Mouse (Mus musculus) MEL (cell line): ENCODE results near the gene Gtf2e1. TPM values are rescaled to one million over a fixed set of nuclear protein-coding genes. Genes with fewer than 3 reads are reported as not detected.

Experiments
- DNase-seq: peaks from one replicate; pipeline ENCODE4 v3.0.0; 2011; ENCODE audit warnings: low read depth, low spot score
- H3K27ac ChIP-seq: 2 replicates; pipeline ENCODE4 v1.5.1; 2012; ENCODE audit warnings: low read depth, mild to moderate bottlenecking, control low read depth, low read length, moderate library complexity; ENCODE audit not compliant: control insufficient read depth
- H3K27me3 ChIP-seq, 2 experiments: fragments of 150-350 bp in 1 of 2; sonication (generic) in 1 of 2; 2 replicates each; pipeline ENCODE4 v1.6.1; 2012; ENCODE audit warnings: low read length in 2 of 2, mild to moderate bottlenecking in 2 of 2, improper control_type of control experiment in 1 of 2, moderate library complexity in 1 of 2; ENCODE audit not compliant: insufficient read depth in 2 of 2, control insufficient read depth in 1 of 2
- H3K36me3 ChIP-seq, 2 experiments: 2 replicates each; pipeline ENCODE4 v1.6.1; 2012 to 2014; ENCODE audit warnings: low read length in 2 of 2, improper control_type of control experiment in 1 of 2, inconsistent platforms in 1 of 2, mild to moderate bottlenecking in 1 of 2; ENCODE audit not compliant: insufficient read depth in 2 of 2, control insufficient read depth in 1 of 2
- H3K4me1 ChIP-seq, 2 experiments: fragments of 150-350 bp in 1 of 2; sonication (generic) in 1 of 2; 2 replicates each; pipeline ENCODE4 v1.6.1; 2012; ENCODE audit warnings: low read length in 2 of 2, improper control_type of control experiment in 1 of 2, mild to moderate bottlenecking in 1 of 2; ENCODE audit not compliant: insufficient read depth in 2 of 2, control insufficient read depth in 1 of 2
- H3K4me3 ChIP-seq, 2 experiments: fragments of 150-350 bp in 1 of 2; sonication (generic) in 1 of 2; 2 replicates each; pipeline ENCODE4 v1.5.1; 2012; ENCODE audit warnings: low read depth in 2 of 2, low read length in 2 of 2, mild to moderate bottlenecking in 2 of 2, moderate library complexity in 2 of 2, control low read depth in 1 of 2, improper control_type of control experiment in 1 of 2; ENCODE audit not compliant: control insufficient read depth in 1 of 2, insufficient read depth in 1 of 2
- H3K79me2 ChIP-seq: 2 replicates; pipeline ENCODE4 v1.6.1; 2012; ENCODE audit warnings: mild to moderate bottlenecking, low read length, moderate library complexity; ENCODE audit not compliant: control insufficient read depth, poor library complexity, insufficient read depth
- H3K9ac ChIP-seq: 2 replicates; pipeline ENCODE4 v1.6.1; 2012; ENCODE audit warnings: low read depth, mild to moderate bottlenecking, control low read depth, low read length, moderate library complexity; ENCODE audit not compliant: control insufficient read depth, poor library complexity, severe bottlenecking
- H3K9me3 ChIP-seq: fragments of 150-350 bp; sonication (generic); replicated peaks from 2 replicates; pipeline ENCODE4 v1.6.1; 2012; ENCODE audit warnings: mild to moderate bottlenecking, low read length, improper control_type of control experiment, moderate library complexity; ENCODE audit not compliant: insufficient read depth
- CHD1 ChIP-seq: IDR thresholded peaks from 2 replicates; pipeline ENCODE4 v1.6.1; 2012; ENCODE audit warnings: low read depth, mild to moderate bottlenecking, inconsistent platforms, low read length, improper control_type of control experiment
- CTCF ChIP-seq, 3 experiments: IDR thresholded peaks in 2 of 3; conservative IDR thresholded peaks in 1 of 3; 2 replicates each; pipeline ENCODE4 v1.5.1; 2011 to 2012; ENCODE audit warnings: low read length in 3 of 3, low read depth in 2 of 3, mild to moderate bottlenecking in 2 of 3, improper control_type of control experiment in 1 of 3, inconsistent platforms in 1 of 3, mixed read lengths in 1 of 3, moderate library complexity in 1 of 3; ENCODE audit not compliant: control insufficient read depth in 1 of 3, insufficient read depth in 1 of 3, poor library complexity in 1 of 3, severe bottlenecking in 1 of 3
- ELF1 ChIP-seq: IDR thresholded peaks from 2 replicates; pipeline ENCODE4 v1.6.1; 2014; ENCODE audit warnings: low read depth, mild to moderate bottlenecking, inconsistent platforms, low read length, improper control_type of control experiment, moderate library complexity
- GATA1 ChIP-seq: IDR thresholded peaks from 2 replicates; pipeline ENCODE4 v1.6.1; 2011; ENCODE audit warnings: low read depth, low read length, improper control_type of control experiment
- MAFK ChIP-seq: IDR thresholded peaks from 2 replicates; pipeline ENCODE4 v1.6.1; 2011; ENCODE audit warnings: low read depth, mild to moderate bottlenecking, low read length, improper control_type of control experiment, borderline replicate concordance
- MAZ ChIP-seq: IDR thresholded peaks from 2 replicates; pipeline ENCODE4 v1.6.1; 2012; ENCODE audit warnings: low read depth, mild to moderate bottlenecking, inconsistent platforms, low read length, improper control_type of control experiment
- MEF2A ChIP-seq: IDR thresholded peaks from 2 replicates; pipeline ENCODE4 v1.6.1; 2014; ENCODE audit warnings: low read depth, mild to moderate bottlenecking, inconsistent platforms, low read length, improper control_type of control experiment; ENCODE audit not compliant: poor library complexity, insufficient replicate concordance, severe bottlenecking; ENCODE audit errors: extremely low read depth
- MXI1 ChIP-seq: IDR thresholded peaks from 2 replicates; pipeline ENCODE4 v1.6.1; 2011; ENCODE audit warnings: mild to moderate bottlenecking, low read depth, low read length, improper control_type of control experiment
- POLR2A ChIP-seq, 2 experiments: IDR thresholded peaks; 2 replicates each; pipeline ENCODE4 v1.6.1; 2011 to 2012; ENCODE audit warnings: low read length in 2 of 2, mild to moderate bottlenecking in 2 of 2, control low read depth in 1 of 2, improper control_type of control experiment in 1 of 2, low read depth in 1 of 2, moderate library complexity in 1 of 2; ENCODE audit not compliant: control insufficient read depth in 1 of 2, insufficient read depth in 1 of 2, poor library complexity in 1 of 2
- POLR2AphosphoS5 ChIP-seq: IDR thresholded peaks from 2 replicates; pipeline ENCODE4 v1.6.1; 2012; ENCODE audit warnings: low read depth, borderline replicate concordance, mild to moderate bottlenecking, inconsistent platforms, low read length, moderate library complexity, mixed read lengths
- RCOR1 ChIP-seq: IDR thresholded peaks from 2 replicates; pipeline ENCODE4 v1.6.1; 2012; ENCODE audit warnings: low read depth, mild to moderate bottlenecking, inconsistent platforms, low read length, improper control_type of control experiment
- SIN3A ChIP-seq: IDR thresholded peaks from 2 replicates; pipeline ENCODE4 v1.6.1; 2012; ENCODE audit warnings: low read length, improper control_type of control experiment, inconsistent platforms
- SMC3 ChIP-seq: IDR thresholded peaks from 2 replicates; pipeline ENCODE4 v1.6.1; 2011; ENCODE audit warnings: low read depth, low read length, improper control_type of control experiment
- TAL1 ChIP-seq: IDR thresholded peaks from 2 replicates; pipeline ENCODE4 v1.6.1; 2012; ENCODE audit warnings: mild to moderate bottlenecking, inconsistent platforms, low read length, moderate library complexity, mixed read lengths
- TBP ChIP-seq: IDR thresholded peaks from 2 replicates; pipeline ENCODE4 v1.8.0; 2011; ENCODE audit warnings: low read depth, low read length, improper control_type of control experiment
- TCF12 ChIP-seq: IDR thresholded peaks from 2 replicates; pipeline ENCODE4 v1.6.1; 2014; ENCODE audit warnings: low read depth, mild to moderate bottlenecking, inconsistent platforms, low read length, improper control_type of control experiment, moderate library complexity
- USF1 ChIP-seq: IDR thresholded peaks from 2 replicates; pipeline ENCODE4 v1.6.1; 2014; ENCODE audit warnings: low read depth, mild to moderate bottlenecking, inconsistent platforms, low read length, improper control_type of control experiment, moderate library complexity
- USF2 ChIP-seq, 2 experiments: IDR thresholded peaks; 2 replicates each; pipeline ENCODE4 v1.6.1; 2011 to 2012; ENCODE audit warnings: improper control_type of control experiment in 2 of 2, low read length in 2 of 2, borderline replicate concordance in 1 of 2, inconsistent platforms in 1 of 2, low read depth in 1 of 2, mild to moderate bottlenecking in 1 of 2; ENCODE audit not compliant: insufficient read depth in 1 of 2
- ZKSCAN1 ChIP-seq: IDR thresholded peaks from 2 replicates; pipeline ENCODE4 v1.6.1; 2012; ENCODE audit warnings: low read depth, mild to moderate bottlenecking, inconsistent platforms, low read length, improper control_type of control experiment, moderate library complexity
- polyA plus RNA-seq, 2 experiments: library from polyadenylated mRNA; stranded (reverse) in 1 of 2; unstranded in 1 of 2; fragments of >175 nt in 1 of 2; fragments of >200 nt in 1 of 2; gene quantifications; 2 replicates each; pipeline versions ENCODE4 v1.2.1 to v1.2.4; 2012; ENCODE audit warnings: low replicate concordance in 2 of 2, low read depth in 1 of 2; ENCODE audit not compliant: insufficient read length in 2 of 2, insufficient read depth in 1 of 2, missing spikeins in 1 of 2
- total RNA-seq: library from RNA; depleted of rRNA; stranded (reverse); fragments of 300-350 nt; gene quantifications from 2 replicates; pipeline ENCODE4 v1.2.3, GENCODE M21; 2012

Gene Gtf2e1
- total and polyA plus RNA-seq, 3 experiments: 29.3 to 37.9 TPM; not detected in 1

GRCm38 (mm10) chr16:37562961-37563360 is 23.4 kb upstream of the Gtf2e1 start:
- Histone ChIP-seq H3K9me3 (no peaks in the 10 kb centered on the region), H3K36me3 (peaks cover 0 to 4% of the 10 kb centered on the region in 2 experiments; a peak in 3 of 4 replicates), H3K27me3 (no peaks in the 10 kb centered on the region), H3K4me3 (no peak overlapping the region), H3K4me1 (no peaks in the 10 kb centered on the region), H3K9ac (no peak overlapping the region), H3K79me2 (no peaks in the 10 kb centered on the region), H3K27ac (no peak overlapping the region)
- no peak for DNase-seq
- TF ChIP-seq CTCF (IDR thresholded peaks at IDR 0.05 in 2 of 3, conservative IDR thresholded peaks at IDR 0.05 in 1 of 3; ENCODE audit: control insufficient read depth in 1 of 3, insufficient read depth in 1 of 3, low read depth in 2 of 3, low read length in 3 of 3, poor library complexity in 1 of 3, severe bottlenecking in 1 of 3) (no peak), RCOR1 (no peak), ELF1 (no peak), TBP (no peak), SIN3A (no peak), POLR2AphosphoS5 (no peak), CHD1 (no peak), TCF12 (no peak), USF1 (no peak), TAL1 (no peak), ZKSCAN1 (no peak)

DNA sequence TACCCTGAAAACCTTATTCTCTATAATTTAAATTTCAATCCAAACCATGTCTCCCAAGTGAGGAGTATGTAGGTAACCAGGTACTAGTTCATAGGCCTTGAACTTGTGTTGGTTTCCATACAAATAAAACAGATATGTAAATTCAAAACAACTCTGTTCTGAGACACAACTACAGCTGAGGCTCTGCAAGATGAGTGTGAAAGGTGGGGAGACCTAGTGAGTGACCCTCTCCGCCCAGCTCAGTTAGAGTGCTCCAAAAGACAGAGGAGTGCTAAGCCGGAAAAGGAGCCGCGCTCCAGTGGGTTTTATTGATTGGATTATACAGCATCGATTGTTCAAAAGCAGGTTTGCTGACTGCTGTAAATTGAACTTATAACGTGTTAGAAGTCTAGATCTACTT is 22.8 kb upstream of the Gtf2e1 start:
- TF ChIP-seq POLR2A (IDR thresholded peaks at IDR 0.05; ENCODE audit: control insufficient read depth in 1 of 2, insufficient read depth in 1 of 2, low read depth in 1 of 2, low read length in 2 of 2, poor library complexity in 1 of 2) (no peak), MEF2A (no peak), SMC3 (no peak), MXI1 (no peak), TAL1 (no peak), MAZ (no peak), GATA1 (no peak), MAFK (no peak), USF2 (IDR thresholded peaks at IDR 0.05; ENCODE audit: borderline replicate concordance in 1 of 2, insufficient read depth in 1 of 2, low read depth in 1 of 2, low read length in 2 of 2) (no peak), USF1 (no peak)
- no peak for DNase-seq

More for the DNA sequence above, 22.8 kb upstream of the Gtf2e1 start:
- no peaks in the 10 kb centered on the region for H3K4me1 ChIP-seq
- no peak overlapping the region for H3K27ac ChIP-seq
- no peaks in the 10 kb centered on the region for H3K9me3 ChIP-seq
- no peak overlapping the region for H3K9ac ChIP-seq
- no peaks in the 10 kb centered on the region for H3K27me3 ChIP-seq
- peaks cover 0 to 4% of the 10 kb centered on the region in 2 experiments; a peak in 3 of 4 replicates for H3K36me3 ChIP-seq
- H3K79me2 ChIP-seq: no peaks in the 10 kb centered on the region
- no peak overlapping the region for H3K4me3 ChIP-seq
